Mouse (Mus musculus) heart, adult 10 weeks (tissue): ENCODE results near the gene Enpp4. TPM values are rescaled to one million over a fixed set of nuclear protein-coding genes. Genes with fewer than 3 reads are reported as not detected.

Experiments
- polyA plus RNA-seq: library from polyadenylated mRNA; stranded (reverse); fragments of 350-450 nt; fragmentation: Illumina TruSeq; extraction: RNeasy Lipid Tissue Mini Kit (QIAGEN cat#74804); gene quantifications from one replicate; pipeline ENCODE4 v1.2.3, GENCODE M21; 2014; ENCODE audit warnings: low read depth, low replicate concordance

The Enpp4 gene
- polyA plus RNA-seq = 20.9 TPM

DNA sequence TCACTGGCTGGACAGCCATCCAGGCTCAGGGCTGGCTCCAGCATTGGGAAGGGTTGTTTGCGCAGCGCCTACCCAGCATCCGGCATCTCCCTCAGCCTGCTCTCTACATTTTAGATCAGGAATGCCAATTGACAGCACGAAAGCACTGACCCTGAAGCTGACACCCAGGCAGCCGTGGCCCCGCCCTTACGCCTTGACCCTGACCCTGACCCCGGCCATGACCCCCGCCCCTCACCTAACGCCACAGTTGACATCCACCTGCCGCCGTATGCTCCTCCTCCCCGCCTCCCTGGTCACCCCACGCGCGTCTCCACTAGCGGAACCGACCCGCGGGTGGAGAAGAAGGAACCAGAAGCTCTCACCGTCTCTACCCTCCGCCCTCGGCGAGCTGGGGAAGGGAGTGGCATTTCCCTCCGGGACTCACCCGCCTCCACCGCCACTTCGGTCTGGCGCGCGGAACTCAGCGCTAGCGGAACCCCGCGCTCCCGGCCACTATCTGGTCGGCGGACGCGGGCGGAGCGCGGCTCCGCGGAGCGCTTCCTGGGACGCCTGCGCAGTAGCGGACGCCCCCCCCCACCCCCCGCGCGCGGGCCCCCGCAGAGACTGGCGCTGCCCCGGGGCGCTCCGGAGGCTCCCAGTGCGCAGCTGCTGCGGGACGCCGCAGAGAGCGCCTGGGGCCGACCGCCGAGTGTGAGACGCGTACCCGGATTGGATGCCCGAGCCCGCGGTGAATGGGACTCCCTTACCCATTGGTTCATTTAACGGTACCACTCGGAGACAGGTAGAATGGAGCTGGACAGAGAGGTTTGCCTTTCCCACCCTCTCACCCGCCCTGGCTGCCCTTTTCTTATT is at the start of gene Enpp4:
Gene Enpp4 (minus strand): TSS at position 523 of the 852 bp plus-strand sequence.

DNA sequence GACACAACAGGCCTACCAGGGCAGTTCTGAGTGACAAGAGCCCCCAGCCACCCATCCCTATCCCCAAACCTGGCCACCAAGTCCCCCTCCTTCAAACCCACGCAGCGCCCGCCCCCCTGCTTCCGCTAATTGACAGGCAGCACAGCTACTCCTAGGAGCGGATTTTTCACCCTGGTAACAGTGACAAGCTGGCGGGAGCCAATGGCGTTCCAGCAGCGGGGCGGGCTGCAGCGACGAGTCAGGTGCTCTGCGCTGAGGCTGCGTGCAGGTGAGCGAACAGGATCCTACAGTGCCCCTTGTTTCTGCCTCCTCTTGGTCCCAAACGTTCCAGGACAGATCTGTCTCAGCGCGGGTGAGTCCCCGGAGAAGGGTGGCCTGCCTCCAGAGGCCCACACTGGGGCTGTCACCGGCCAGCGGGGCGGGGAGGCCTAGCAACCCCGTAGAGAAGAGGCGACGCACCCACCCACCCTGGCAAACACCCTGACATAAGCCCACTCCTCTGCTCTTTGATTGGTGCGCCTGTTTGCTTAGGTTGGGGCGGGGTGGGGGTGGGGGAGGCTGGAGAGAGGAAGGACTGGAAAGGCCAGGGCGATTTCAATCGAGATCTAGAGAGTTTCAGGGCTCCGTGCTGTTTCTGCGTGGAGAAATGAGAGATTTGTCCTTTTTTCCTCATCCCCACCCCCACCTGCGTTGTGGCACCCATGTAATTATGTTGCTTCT is 26.8 kb downstream of the Enpp4 start, which contains the start of gene Enpp5:
Gene Enpp5 (plus strand): TSS at position 183 of the 720 bp plus-strand sequence.

Other genes starting within 250 kb of the Enpp4 start
- 18.5 TPM for gene Enpp5, start 27.0 kb downstream of the Enpp4 start, polyA plus RNA-seq
- gene Clic5, start 82.8 kb upstream of the Enpp4 start, polyA plus RNA-seq = 121 TPM